Mouse (Mus musculus) gastrocnemius, adult 2 months (tissue): ENCODE data around the gene Pdcd1lg2. TPM values are rescaled to one million over a fixed set of nuclear protein-coding genes. Genes with fewer than 3 reads are reported as not detected.

ENCODE experiments used
- DNase-seq: peaks from one replicate; pipeline ENCODE4 v3.0.0; 2022
- H3K27ac ChIP-seq: fragments of 200-600 bp; 2 replicates; pipeline ENCODE4 v1.8.1; 2022; ENCODE audit warnings: mild to moderate bottlenecking
- H3K4me3 ChIP-seq: fragments of 200-600 bp; 2 replicates; pipeline ENCODE4 v1.8.1; 2022; ENCODE audit warnings: mild to moderate bottlenecking, moderate library complexity
- CTCF ChIP-seq: fragments of 200-600 bp; IDR thresholded peaks from 2 replicates; pipeline ENCODE4 v1.8.1; 2022; ENCODE audit warnings: antibody characterized with exemption, mild to moderate bottlenecking, moderate library complexity
- intact Hi-C: fragments of 180-260 bp; cut with DNase I; formaldehyde crosslinking; loops from one replicate; pipeline ENCODE4 v1.15.1; 2025
- total RNA-seq, 2 experiments: library from RNA; stranded (reverse); gene quantifications; 2 replicates each; pipeline ENCODE4 v1.2.3; 2021

Gene Pdcd1lg2
- total RNA-seq, 2 experiments from 2014 or later = not detected

DNA sequence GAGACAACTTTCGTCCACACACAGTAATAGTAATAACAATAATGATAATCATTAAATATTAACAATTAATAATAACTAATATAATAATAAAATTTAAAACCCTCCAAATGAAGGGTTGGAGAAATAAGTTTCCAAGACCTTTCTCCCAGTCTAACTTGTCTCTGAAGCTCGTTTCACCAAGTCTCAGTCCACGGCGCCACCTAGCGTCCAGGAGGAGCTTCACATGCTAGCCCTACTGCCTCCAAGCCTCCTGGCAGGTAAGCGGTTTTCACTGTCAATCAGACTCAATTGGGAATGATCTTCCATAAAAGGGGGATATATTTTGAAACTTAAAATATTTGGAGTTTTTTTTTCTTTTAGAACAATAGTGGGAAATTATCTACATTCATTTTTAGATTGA lies 90.8 kb downstream of the Pdcd1lg2 start:
- peak; percentile 84 for TF ChIP-seq CTCF
- H3K4me3 ChIP-seq = peak overlapping the region; percentile 72
- intact Hi-C loops = loop anchor here (1.0 to 10.0 kb wide), 5 partner anchors 57 to 725 kb away; no protein-coding TSS in a partner anchor
- peak; percentile 89 for DNase-seq
- H3K27ac ChIP-seq = peak overlapping the region; percentile 78

DNA sequence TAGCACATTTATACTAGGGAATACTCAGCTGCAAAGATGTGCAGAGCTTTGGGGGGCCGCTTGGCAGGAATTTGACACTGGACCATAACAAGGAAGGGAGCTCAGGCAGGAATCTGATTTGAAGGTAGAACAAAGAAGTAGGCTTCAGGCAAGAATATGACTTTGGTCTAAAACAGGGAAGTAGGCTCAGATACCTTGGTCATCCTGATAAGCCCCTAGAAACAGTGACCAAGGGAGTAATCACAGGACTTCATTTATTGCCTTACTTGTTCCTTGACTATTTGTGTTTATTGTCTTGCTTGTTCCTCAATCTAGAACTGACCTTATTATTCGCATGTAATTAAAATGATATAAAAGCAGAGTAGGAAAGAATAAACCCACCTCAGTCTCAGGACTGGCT lies 93.4 kb downstream of the Pdcd1lg2 start:
- peak overlapping the region; percentile 62; the same call in 1 of the 2 replicates for H3K27ac ChIP-seq
- TF ChIP-seq CTCF = no peak
- intact Hi-C loops = loop anchor here (5.0 to 10.0 kb wide), 2 partner anchors 58 to 529 kb away; no protein-coding TSS in a partner anchor
- DNase-seq = no peak
- no peak overlapping the region for H3K4me3 ChIP-seq

- DNase-seq = no peak
- Histone ChIP-seq H3K4me3 (no peak overlapping the region), H3K27ac (peak overlapping the region; percentile 62)
- intact Hi-C loops = loop anchor here (10.0 kb wide), 1 partner anchor 531 kb away; no protein-coding TSS in a partner anchor
- TF ChIP-seq CTCF = no peak
These were observed 94.9 kb downstream of the Pdcd1lg2 start for GRCm38 (mm10) chr19:29505617-29506016.

- intact Hi-C loops = loop anchor here (10.0 kb wide), 1 partner anchor 533 kb away; no protein-coding TSS in a partner anchor
- no peak for TF ChIP-seq CTCF
- Histone ChIP-seq H3K27ac (peak overlapping the region; percentile 74), H3K4me3 (no peak overlapping the region)
- peak; percentile 69 for DNase-seq
These were observed 97.5 kb downstream of the Pdcd1lg2 start for GRCm38 (mm10) chr19:29508208-29508607.

- no peak for DNase-seq
- no peak for TF ChIP-seq CTCF
- no peak overlapping the region for H3K27ac ChIP-seq
- H3K4me3 ChIP-seq = no peak overlapping the region
- intact Hi-C loops = loop anchor here (10.0 kb wide), 1 partner anchor 535 kb away; no protein-coding TSS in a partner anchor
These were observed 99.1 kb downstream of the Pdcd1lg2 start for GRCm38 (mm10) chr19:29509857-29510256.

DNA sequence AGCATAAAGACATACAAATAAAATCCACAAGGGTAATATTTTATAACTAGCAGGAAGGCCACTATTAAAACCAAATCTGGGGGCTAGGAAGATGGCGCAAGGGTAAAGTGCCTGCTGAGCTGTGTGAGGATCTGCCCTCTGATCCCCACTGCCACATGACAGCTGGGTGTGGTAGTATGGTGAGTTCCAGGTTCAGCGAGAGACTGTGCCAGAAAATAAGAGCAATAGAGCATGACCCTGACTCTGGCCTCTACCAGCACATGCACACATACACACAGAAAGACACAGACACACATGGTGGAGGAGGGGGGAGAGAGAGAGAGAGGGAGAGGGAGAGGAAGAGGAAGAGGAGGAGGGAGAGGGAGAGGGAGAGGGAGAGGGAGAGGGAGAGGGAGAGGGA lies 101.1 kb downstream of the Pdcd1lg2 start:
- Histone ChIP-seq H3K27ac (no peak overlapping the region), H3K4me3 (no peak overlapping the region)
- TF ChIP-seq CTCF = no peak
- no peak for DNase-seq
- intact Hi-C loops = no loop called here

- TF ChIP-seq CTCF = no peak
- intact Hi-C loops = no loop called here
- Histone ChIP-seq H3K4me3 (no peak overlapping the region), H3K27ac (peak overlapping the region; percentile 9; the same call in 1 of the 2 replicates)
- no peak for DNase-seq
These were observed 102.5 kb downstream of the Pdcd1lg2 start for GRCm38 (mm10) chr19:29513111-29513766.

DNA sequence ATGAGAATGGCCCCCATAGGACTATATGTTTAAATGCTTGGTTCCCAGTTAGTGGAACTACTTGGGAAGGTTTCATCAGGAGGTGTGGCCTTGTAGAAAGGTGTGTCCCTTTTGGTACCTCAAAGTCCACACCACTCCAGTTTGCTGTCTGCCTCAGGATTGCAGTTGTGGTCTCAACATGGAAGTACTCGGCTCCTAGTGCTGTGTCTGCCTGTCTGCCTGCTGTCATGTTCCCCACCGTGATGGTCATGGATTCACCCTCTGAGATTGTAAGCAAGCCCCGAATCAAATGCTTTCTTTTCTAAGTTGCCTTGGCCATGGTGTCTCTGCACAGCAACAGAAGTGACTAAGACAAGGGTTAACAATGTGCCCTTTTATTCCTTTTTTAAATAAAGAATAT lies 103.4 kb downstream of the Pdcd1lg2 start:
- intact Hi-C loops = no loop called here
- H3K4me3 ChIP-seq = no peak overlapping the region
- H3K27ac ChIP-seq = no peak overlapping the region
- DNase-seq = no peak
- TF ChIP-seq CTCF = no peak

GRCm38 (mm10) chr19:29515386-29515785 lies 104.7 kb downstream of the Pdcd1lg2 start:
- DNase-seq = no peak
- intact Hi-C loops = no loop called here
- no peak for TF ChIP-seq CTCF

DNA sequence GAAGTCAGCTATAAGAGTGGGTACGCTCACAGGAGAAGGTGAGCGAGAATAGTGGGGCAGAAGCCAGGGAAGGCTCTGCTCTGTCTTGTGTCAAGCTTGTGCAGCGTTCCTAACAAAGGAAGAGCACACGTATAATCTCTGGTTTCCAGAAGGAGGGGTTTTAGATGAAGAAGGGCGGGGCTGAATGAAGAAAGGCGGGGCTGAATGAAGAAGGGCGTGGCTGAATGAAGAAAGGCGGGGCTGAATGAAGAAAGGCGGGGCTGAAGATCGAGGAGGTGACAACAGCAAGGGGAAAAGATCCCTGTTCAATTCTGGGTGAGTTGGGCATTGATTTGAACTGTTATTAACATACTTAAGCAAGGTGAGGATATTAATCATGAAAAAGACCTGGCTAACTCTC lies 105.3 kb downstream of the Pdcd1lg2 start:
- Histone ChIP-seq H3K27ac (no peak overlapping the region), H3K4me3 (no peak overlapping the region)
- no peak for TF ChIP-seq CTCF
- no peak for DNase-seq
- intact Hi-C loops = no loop called here

More at GRCm38 (mm10) chr19:29515386-29515785, 104.7 kb downstream of the Pdcd1lg2 start:
- Histone ChIP-seq H3K27ac (no peak overlapping the region), H3K4me3 (no peak overlapping the region)

DNA sequence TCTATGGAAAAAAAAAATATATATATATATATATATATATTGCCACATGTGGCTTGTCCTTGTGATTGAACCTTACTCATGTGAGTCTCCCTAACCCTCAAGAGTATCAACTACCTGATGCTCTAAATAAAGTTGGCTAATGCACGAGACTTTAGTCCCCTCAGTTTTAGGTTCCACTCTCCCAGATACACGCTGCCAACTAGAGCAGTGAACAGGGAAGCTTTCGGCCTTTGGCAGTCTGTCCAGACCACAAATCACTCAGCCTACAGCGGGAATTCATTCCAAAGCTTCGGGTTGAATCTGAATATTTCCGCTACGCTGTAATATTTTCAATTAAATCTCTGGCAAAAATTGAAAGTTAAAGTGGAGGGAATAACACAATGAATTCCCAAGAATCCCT lies 107.7 kb downstream of the Pdcd1lg2 start:
- peak overlapping the region; percentile 20 for H3K4me3 ChIP-seq
- H3K27ac ChIP-seq = peak overlapping the region; percentile 62
- peak; percentile 61 for DNase-seq
- intact Hi-C loops = no loop called here
- no peak for TF ChIP-seq CTCF

DNA sequence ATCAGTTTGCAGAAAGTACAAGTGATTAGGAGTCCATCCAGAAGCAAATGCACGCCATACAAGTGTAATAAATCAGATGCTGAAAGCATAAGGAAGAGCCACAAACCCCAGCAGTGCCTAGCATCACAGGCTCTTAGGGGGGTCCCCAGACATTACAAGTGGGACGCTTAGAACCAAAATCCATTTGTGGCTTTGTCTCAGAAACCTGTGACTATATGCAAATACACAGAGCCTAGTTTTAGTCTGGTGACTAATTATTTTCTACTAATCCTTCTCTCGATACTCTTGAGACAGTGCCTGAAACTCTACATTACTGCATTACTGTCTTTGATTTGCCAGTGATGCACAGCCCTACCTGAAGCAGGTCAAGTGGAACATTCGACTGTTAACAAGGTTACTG lies 108.2 kb downstream of the Pdcd1lg2 start:
- no peak for DNase-seq
- intact Hi-C loops = no loop called here
- TF ChIP-seq CTCF = no peak
- H3K27ac ChIP-seq = peak overlapping the region; percentile 62
- H3K4me3 ChIP-seq = peak overlapping the region; percentile 20

Other genes with a start within 250 kb of the Pdcd1lg2 start
- gene Jak2, start 159.1 kb upstream of the Pdcd1lg2 start, total RNA-seq = 10 to 100 TPM; 19.9 to 34.9 TPM
- gene Insl6, start 85.6 kb upstream of the Pdcd1lg2 start, total RNA-seq = not detected
- gene Rln1, start 76.2 kb upstream of the Pdcd1lg2 start, total RNA-seq = not detected
- 10 to 100 TPM; 16.1 to 21.2 TPM for gene Plgrkt, start 43.5 kb upstream of the Pdcd1lg2 start, total RNA-seq
- gene Cd274, start 43.5 kb upstream of the Pdcd1lg2 start, total RNA-seq = under 1 TPM; 0.59 to 0.71 TPM
- gene Ric1, start 111.4 kb downstream of the Pdcd1lg2 start, total RNA-seq = 10 to 100 TPM; 24.4 to 27.3 TPM
- 1 to 10 TPM; 7.2 to 7.9 TPM for gene Ermp1, start 237.5 kb downstream of the Pdcd1lg2 start, total RNA-seq